Mouse (Mus musculus) thymus, adult 18-20 months (tissue): ENCODE data around the gene Dmwd.

Source experiments
- DNase-seq, 2 experiments: peaks; one replicate each; pipeline ENCODE4 v3.0.0; 2022; ENCODE audit warnings: mixed read lengths in 2 of 2

Dmwd gene

DNA sequence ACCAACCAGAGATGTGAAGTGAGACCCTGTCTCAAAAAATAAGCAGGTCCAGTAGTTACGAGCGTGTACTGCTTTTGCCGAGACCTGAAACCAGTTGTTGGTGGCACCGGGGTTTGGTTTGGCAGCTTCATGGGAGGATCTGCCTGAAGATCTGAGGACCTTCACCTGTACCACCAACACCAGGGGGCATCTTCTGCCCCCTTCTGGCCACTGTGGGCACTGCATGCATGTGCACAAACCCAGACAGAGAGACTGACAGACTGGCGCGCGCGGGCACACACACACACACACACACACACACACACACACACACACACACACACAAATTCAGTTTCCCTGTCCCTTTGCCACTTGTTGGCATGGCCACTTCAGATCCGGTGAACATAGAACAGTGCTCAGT, 2.5 kb upstream of the Dmwd start:
- no peak for DNase-seq

DNA sequence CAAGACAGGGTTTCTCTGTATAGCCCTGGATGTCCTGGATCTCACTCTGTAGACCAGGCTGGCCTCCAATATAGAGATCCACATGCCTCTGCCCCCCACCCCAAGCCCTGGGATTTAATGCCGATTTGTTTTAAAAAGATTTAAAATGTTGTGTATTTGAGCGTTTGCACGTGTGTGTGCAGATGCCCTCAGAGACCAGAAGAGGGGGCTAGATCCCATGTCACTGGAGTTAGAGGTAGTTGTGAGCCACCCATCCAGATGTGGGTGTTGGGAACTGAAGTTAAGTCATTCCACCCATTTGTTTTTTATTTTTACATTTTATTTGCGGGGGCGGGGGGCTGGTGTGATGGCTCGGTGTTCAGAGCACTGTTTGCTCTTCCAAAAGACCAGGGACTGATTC, 1.5 kb upstream of the Dmwd start:
- DNase-seq: no peak

DNA sequence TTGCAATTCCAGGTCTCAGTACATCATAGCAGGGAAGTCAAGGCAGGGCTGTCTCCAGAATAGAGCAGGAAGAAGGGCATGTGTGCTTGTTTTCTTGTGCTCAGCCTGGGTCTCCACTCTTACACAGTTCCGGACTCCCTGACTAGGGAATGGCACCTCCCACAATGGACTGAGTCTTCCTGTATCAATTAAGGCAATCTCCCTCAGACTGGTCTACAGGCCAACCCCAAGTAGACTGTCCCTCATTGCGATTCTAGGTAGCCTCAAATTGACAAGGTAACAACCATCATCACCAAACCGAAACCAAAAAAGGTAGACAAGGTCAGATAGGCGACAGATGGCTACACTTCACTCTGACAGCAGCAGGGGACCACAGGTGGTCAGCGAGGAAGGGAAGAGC, 796 bp upstream of the Dmwd start:
- DNase-seq: no peak

DNA sequence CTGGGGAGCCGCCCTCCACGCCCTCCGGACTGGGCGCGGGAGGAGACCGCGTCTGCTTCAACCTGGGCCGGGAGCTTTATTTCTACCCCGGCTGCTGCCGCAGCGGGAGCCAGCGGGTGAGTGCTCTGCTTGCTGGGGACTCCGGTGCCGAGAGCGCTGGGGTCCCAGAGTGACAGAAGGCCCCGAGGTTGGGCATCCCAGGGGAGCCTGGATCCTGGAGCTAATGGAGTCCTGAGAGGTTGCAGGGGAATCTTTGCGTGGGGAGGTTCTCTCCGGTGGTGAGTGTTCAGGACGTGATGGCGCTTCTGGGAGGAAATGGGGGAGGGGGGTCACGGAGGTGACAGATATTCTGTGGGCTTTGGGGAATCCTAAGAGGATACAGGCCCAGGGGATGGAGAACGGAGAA, 562 bp downstream of the Dmwd start:
- DNase-seq: no peak

DNA sequence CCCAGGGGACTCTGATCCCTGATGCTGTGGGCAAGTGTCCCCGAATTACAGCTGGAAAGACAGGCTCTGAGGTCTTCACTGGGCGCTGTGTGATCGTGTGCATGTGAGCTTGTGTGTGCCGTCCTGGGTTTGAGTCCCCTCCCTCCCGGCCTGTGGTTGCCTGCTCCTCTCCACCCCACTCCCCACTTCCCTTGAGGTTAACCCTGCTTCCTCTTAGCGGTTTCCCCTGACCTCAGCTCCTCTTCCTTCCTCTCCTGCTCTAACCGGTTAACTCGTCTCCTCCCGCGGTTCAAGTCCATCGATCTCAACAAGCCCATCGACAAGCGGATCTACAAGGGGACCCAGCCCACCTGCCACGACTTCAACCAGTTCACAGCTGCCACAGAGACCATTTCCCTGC, 1.7 kb downstream of the Dmwd start:
- peak; percentile 69 to 81 for DNase-seq

DNA sequence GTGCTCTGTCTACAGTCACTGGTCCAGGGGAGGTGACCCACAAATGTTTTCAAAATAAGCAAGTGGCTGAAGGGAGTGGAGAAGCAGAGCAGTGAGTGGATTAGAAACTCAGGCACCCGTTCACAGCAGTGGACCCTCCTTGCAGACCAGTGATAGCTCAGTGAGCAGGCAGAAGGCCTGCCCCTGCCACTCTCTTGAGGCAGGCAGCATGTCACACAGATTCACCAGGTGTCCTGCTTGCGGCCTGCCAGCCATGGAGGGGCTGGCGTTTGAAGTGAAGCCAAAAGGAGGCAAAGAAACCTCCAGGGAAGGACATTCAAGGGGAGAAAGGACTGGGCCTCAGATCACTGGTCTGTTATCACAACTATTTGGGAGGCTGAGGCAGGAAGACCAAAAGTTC, 2.7 kb downstream of the Dmwd start:
- no peak for DNase-seq

DNA sequence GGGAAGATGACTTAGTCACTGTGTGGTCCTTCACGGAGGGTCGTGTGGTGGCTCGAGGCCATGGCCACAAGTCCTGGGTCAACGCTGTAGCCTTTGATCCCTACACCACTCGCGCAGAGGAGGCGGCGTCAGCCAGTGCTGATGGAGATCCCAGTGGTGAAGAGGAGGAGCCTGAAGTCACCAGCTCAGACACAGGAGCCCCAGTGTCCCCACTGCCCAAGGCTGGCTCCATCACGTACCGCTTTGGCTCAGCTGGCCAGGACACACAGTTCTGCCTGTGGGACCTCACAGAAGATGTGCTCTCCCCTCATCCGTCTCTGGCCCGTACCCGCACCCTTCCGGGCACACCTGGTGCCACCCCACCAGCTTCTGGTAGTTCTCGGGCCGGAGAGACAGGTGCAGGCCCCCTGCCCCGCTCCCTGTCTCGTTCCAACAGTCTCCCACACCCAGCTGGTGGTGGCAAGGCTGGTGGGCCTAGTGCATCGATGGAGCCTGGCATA, 4.5 kb downstream of the Dmwd start:
- DNase-seq: no peak

DNA sequence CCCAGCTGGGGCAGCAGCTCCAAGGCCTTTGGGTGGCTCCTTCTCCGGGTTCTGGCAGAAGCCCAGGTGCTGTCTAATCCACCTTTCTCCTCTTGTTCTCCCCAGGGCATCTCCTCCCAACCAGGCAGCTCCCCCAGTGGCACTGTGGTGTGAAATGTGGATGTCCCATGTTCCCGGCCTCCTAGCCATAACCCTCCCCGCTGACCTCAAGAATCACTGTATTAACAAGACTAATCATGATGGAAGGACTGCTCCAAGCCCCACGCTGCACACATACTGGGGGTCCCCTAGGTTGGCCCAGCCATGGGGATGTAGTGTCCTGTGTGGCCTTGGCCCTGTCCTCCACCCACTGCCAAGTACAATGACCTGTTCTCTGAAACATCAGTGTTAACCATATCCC, 6.1 kb downstream of the Dmwd start:
- DNase-seq: no peak

DNA sequence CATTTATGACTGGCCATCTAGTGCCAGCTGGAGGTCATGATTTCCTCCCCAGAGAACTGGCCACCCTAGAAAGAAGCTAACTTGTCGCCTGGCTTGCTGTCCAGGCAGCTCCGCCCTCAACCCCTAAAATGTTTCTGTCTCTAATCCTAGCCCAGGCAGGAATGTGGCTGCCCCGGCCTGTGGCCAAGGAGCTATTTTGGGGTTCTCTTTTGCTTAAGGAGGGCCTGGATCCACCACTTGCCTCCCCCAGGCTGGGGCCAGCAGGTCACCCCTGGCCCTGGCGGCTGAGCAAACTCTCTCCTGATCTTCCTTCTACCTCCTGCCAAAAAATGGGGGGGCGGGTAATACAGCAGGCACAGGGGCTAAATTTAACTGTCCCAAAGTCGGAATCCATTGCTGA, 7.1 kb downstream of the Dmwd start:
- no peak for DNase-seq

DNA sequence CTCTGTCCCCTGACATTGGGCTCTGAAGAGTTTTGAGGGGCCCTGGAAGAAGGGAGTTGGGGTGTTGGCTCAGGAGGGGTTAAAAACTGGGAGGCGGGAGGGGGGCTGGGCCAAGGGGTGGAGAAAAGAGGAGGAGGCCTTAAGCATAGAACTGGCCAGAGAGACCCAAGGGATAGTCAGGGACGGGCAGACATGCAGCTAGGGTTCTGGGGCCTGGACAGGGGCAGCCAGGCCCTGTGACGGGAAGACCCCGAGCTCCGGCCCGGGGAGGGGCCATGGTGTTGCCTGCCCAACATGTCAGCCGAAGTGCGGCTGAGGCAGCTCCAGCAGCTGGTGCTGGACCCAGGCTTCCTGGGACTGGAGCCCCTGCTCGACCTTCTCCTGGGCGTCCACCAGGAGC, 7.7 kb downstream of the Dmwd start, which contains the start of gene Dmpk:
Gene Dmpk, plus strand, starts transcription at position 149 of the 400 bp plus-strand sequence.
- no peak for DNase-seq

DNA sequence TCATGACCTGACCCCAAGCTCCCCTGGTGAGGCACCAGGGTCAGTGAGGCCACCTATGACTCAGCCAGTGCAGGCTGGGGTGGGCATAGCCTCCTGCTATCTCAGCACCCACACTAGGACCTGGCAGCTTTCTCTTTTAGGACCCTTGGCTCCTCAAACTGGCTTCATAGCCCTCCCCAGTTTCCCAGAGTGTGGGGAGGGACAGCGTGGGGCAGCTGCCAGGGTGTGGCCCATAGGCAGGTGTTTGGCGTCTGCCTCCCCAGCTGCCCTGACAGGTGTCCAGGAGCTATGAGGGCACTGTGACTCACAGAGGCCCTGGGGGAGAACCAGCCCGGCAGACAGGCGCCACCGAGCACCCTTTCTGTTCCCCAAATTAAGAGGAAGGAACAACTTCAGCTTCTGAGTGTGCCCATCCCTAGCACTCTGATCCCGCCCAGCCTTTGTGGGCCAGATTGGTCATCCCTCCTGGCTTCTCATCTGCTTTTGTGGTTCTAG, 8.3 kb downstream of the Dmwd start:
- DNase-seq: no peak

DNA sequence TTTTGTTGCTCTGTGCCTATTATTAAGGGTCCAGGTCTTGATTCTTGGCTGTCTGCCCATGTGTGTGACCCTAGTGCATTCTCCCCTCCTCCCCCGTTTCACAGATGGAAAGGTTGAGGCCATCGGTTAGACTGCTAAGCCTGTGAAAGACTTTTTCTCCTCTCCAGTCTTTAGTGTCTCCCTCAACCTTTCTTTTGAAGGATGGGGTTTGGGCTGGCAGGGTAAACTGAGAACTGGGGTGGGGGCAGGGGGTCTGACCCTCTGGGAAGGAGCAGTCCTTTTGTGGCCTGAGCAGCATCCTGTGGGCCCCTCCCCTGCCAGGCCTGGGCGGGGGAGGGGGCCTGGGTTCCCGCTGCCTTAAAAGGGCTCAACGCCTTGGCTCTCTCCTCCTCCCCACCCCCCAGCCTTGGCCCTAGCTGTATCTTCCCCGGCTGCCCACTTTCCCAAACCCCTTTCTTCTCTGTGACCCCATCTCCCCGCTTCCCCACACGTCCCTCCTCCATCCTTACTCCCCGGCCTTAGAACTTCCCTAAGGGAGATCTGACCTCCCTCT, 9.0 kb downstream of the Dmwd start:
- no peak for DNase-seq

DNA sequence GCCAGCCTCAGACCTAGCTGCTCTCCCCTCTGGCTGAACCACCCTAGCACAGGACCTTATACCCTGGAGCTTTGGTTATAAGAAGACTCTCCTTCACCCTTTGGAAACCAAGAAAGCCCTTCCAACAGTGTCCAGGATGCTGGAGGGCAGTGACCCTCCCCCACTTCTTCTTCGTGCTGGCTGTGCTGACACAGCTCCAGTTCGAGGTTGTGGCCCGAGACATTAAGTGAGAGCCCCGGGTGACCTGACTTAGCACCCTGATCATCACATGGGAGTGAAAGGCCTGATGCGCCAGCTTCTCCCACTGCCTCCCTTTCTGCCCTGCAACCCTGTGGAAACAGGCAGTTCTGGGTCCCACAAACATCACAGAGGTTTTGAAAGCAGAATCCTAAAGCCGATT, 9.5 kb downstream of the Dmwd start:
- DNase-seq: no peak

DNA sequence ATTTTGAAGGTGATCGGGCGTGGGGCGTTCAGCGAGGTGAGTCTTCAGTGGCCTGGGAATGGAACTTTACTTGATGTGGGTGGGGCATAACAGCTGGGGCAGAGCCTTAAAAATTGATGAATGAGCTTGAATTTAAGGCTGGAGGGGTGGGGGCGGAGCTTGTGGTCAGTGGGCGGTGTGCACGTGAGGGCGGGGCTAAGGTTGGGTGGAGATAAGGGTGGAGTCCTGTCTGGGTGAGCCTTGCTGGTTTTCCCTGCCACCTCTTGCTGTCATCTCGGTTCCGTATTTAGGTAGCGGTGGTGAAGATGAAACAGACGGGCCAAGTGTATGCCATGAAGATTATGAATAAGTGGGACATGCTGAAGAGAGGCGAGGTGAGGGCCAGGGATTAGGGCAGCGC, 10.0 kb downstream of the Dmwd start:
- DNase-seq: no peak

DNA sequence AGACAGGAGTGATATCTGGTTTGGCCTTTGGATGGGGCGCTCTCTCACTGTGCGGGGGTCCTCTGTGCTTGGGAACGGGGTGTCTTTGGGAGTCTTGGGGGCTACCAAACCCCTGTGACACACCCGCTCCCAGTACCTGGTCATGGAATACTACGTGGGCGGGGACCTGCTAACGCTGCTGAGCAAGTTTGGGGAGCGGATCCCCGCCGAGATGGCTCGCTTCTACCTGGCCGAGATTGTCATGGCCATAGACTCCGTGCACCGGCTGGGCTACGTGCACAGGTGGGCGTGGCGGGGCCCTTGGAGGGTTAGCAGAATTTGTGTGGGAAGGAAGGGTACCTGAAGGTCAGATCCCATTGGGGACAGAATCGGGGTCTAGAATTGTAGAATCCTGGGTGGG, 10.7 kb downstream of the Dmwd start:
- DNase-seq: no peak

DNA sequence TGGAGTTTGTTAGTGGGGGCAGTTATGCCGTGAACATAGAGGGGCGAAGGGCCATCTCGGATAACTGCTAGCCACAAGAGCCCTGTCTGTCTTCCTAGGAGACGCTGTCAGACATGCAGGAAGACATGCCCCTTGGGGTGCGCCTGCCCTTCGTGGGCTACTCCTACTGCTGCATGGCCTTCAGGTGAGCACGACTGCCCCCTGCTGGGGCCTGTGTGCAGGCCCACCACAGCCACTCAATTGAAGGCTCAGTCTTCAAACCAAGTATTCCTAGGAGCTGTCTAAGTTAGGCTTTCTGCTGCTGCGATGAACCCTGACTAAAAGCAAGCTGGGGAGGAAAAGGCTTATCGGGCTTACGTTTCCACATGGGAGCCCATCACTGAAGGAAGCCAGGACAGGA, 12.8 kb downstream of the Dmwd start:
- DNase-seq: no peak

DNA sequence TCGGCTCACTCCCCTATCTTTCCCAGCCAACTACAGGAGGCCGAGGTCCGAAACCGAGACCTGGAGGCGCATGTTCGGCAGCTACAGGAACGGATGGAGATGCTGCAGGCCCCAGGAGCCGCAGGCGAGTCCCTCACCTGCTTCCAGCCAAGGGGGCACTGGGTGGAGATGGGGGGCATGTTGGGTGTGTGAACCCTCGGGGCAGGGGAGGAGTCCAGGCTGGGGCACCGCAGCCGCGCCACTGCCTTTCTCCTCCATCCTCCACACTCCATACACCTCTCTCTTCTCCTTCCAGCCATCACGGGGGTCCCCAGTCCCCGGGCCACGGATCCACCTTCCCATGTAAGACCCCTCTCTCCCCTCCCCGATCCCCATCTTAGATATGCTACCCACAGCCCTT, 15.9 kb downstream of the Dmwd start:
- DNase-seq: no peak

DNA sequence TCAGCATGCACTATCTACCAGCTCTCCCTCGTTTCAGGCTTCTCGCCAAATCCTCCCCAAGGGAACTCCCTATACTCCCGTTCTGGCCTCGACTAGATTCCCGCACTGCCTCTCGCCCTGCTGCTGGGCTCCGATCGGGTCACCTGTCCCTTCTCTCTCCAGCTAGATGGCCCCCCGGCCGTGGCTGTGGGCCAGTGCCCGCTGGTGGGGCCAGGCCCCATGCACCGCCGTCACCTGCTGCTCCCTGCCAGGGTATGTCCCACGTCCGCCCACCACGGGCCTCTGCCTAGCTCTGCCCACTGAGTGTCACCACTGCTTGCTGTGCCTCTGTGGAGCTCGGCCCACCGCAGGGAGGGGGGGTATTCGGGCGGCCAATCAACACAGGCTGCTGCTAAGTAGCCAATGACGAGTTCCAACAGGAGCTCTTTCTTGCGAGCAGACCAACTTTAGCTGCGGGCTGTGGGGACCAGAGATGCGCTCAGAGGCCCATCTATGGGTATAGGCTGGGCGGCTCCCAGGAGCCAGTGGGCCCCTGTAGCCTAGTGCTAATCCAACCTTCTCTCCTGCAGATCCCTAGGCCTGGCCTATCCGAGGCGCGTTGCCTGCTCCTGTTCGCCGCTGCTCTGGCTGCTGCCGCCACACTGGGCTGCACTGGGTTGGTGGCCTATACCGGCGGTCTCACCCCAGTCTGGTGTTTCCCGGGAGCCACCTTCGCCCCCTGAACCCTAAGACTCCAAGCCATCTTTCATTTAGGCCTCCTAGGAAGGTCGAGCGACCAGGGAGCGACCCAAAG, 16.6 kb downstream of the Dmwd start:
- DNase-seq: no peak

DNA sequence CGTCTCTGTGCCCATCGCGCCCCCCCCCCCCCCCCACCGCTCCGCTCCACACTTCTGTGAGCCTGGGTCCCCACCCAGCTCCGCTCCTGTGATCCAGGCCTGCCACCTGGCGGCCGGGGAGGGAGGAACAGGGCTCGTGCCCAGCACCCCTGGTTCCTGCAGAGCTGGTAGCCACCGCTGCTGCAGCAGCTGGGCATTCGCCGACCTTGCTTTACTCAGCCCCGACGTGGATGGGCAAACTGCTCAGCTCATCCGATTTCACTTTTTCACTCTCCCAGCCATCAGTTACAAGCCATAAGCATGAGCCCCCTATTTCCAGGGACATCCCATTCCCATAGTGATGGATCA, 17.1 kb downstream of the Dmwd start:
- DNase-seq: peak; percentile 81 to 82

DNA sequence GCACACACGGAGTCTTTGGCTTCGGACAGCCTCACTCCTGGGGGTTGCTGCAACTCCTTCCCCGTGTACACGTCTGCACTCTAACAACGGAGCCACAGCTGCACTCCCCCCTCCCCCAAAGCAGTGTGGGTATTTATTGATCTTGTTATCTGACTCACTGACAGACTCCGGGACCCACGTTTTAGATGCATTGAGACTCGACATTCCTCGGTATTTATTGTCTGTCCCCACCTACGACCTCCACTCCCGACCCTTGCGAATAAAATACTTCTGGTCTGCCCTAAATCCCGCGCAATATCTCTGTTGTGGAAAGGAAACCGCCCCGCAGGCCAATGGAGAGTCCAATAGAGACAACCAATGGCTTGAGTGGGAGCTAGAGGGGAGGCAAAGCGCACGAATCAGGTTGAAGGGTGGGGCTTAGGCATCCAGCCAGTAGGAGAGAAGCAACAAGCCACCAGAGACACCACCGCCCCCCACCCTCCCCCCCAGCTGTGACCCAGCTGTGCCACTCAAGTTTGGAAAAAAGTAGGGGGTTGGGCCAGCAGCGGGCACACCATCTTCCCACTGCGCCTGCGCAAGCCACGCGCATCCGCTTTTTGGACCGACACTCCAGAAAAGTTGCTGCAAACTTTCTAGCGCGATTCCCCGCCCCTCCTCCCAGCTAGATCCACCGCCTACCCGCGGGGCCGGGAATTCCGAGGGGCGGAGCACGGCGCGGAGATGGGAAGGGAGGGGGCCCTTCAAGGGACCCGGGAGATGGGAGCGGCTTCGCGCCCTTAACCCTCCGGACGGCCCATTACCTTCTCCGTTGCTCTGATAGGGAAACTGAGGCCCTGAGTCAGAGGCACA, 17.7 kb downstream of the Dmwd start:
- peak; percentile 89 to 93 for DNase-seq

DNA sequence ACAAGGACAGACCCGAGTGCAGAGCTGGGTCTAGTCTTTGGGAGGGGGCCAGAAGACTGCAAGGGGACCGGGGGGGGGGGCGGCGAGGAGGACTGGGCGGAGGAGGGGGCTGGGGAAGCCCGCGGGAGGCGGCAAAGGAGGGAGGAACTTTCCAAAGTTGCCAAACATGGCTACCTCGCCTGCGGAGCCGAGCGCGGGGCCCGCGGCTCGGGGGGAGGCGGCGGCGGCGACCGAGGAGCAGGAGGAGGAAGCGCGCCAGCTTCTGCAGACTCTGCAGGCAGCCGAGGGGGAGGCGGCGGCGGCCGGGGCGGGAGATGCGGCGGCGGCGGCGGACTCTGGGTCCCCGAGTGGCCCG, 18.4 kb downstream of the Dmwd start, which contains the start of gene Six5:
Gene Six5, plus strand, starts transcription at position 124 of the 355 bp plus-strand sequence.
- DNase-seq: peak in 1 of 2 experiments; percentile 55

DNA sequence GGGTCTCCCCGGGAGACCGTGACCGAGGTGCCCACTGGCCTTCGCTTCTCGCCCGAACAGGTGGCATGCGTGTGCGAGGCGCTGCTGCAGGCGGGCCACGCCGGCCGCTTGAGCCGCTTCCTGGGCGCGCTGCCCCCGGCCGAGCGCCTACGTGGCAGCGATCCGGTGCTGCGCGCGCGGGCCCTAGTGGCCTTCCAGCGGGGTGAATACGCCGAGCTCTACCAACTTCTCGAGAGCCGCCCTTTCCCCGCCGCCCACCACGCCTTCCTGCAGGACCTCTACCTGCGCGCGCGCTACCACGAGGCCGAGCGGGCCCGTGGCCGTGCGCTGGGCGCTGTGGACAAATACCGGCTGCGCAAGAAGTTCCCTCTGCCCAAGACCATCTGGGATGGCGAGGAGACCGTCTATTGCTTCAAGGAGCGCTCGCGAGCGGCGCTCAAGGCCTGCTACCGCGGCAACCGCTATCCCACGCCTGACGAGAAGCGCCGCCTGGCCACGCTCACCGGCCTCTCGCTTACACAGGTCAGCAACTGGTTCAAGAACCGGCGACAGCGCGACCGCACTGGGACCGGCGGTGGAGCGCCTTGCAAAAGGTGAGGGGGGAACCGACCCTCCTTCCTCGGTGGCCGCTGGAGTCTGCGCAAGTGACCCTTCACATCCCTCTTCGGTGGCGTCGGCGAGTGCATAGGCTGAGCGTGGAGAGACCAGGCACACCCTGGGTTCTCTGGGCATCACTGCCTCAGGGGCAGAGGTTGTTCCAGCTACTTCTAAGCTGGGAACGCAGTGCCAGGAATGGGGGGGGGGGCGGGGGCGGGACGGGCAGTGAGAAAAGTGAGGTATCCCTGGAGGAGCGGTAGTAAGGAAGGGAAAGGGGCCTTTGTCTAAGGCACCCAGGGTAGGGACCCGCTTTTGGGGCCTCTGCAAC, 19.1 kb downstream of the Dmwd start:
- no peak for DNase-seq

DNA sequence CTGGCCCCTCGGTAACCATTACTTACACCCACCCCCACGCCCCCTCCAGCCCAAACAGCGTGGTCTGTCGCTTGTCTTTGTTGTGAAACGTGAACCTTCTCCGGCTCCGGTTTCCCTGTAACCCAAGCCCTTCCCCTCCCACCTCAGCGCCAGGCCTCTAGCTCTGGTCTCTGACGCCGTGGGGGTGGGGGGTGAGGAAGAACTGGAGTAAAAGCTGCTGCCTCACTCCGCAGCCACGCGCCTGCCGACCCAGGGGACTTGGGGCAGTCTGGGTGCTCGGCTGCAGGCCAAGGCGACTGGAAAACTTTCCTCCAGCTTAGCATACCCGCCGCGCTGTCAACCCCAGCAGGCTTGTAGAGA, 19.7 kb downstream of the Dmwd start:
- DNase-seq: no peak
